In the genomic region with DNA sequence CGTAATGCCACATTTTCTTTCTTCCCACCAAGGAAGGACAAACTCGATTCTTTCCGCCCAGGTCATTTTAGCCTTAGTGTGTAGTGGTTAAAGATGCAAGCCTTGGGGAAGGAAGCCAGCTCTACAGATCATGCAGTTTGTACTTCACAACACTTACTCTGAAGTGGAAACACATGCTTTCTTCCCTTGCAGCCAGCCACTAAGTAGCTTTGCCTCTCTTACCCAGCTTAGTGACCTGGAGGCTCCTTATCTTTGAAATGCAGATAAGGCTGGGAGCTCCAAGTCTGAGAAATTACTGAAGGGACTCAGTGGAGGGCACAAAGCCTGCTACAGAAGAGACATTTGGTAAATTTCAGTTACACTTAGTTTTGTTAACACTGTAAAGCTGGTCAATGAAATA, we compare ENCODE assay signal across 14 mouse cellular contexts. TPM values are rescaled to one million over a fixed set of nuclear protein-coding genes. Genes with fewer than 3 reads are reported as not detected.
DNase-seq lines count a peak whose midpoint lies in the region; ATAC-seq lines count a peak whose summit lies in the region.
"Had no signal": no experiment of that assay in that cellular context is flagged by ENCODE, and none has a peak within 500 bp of the region (broad histone marks: within the 10 kb centered on the region; RNA-seq: fewer than 3 reads in every experiment).

No protein-coding gene starts in this region.

- H3K27ac ChIP-seq in liver, embryonic 11.5 days (ENCODE audit: low read depth, low read length): no peak overlapping the region
- H3K27ac ChIP-seq in brown adipose tissue, adult 24 weeks (replicated peaks; ENCODE audit: low read depth, low read length): peak overlapping the region; percentile 66
- H3K27ac ChIP-seq in intestine, embryonic 16.5 days (ENCODE audit: low read length): no peak overlapping the region
- H3K27ac ChIP-seq: forebrain, embryonic 10.5 days; gastrocnemius, adult 2 months; macrophage; neural tube, embryonic 12.5 days had no signal

- no peak overlapping the region for H3K4me3 ChIP-seq in liver, embryonic 11.5 days (ENCODE audit: low read depth, low read length)
- H3K4me3 ChIP-seq in brown adipose tissue, adult 24 weeks (ENCODE audit: insufficient read depth, low read depth, low read length): no peak overlapping the region
- no peak overlapping the region for H3K4me3 ChIP-seq in intestine, embryonic 16.5 days (ENCODE audit: low read length)
- H3K4me3 ChIP-seq: forebrain, embryonic 10.5 days; gastrocnemius, adult 2 months; neural tube, embryonic 12.5 days had no signal

- DNase-seq in liver, embryonic 11.5 days (ENCODE audit: low spot score): no peak
- no peak for DNase-seq in liver
- DNase-seq in lung, postnatal 25 days (ENCODE audit: low spot score): peak; percentile 30
- DNase-seq in natural killer cell, adult 2 months (ENCODE audit: low spot score in 2 of 2): no peak
- DNase-seq: cerebellum, postnatal 25 days; gastrocnemius, adult 2 months; heart, postnatal 4 days; kidney, adult 8-10 months had no signal

- no peak overlapping the region for H3K4me2 ChIP-seq in liver, embryonic 11.5 days
- H3K4me2 ChIP-seq in intestine, embryonic 16.5 days (ENCODE audit: low read depth, low read length): no peak overlapping the region
- H3K4me2 ChIP-seq: neural tube, embryonic 12.5 days had no signal

- no peaks in the 10 kb centered on the region for H3K27me3 ChIP-seq in liver, embryonic 11.5 days (replicated peaks; ENCODE audit: control insufficient read depth, insufficient read depth, low read length)
- no peaks in the 10 kb centered on the region for H3K27me3 ChIP-seq in intestine, embryonic 16.5 days (replicated peaks; ENCODE audit: control insufficient read depth, insufficient read depth, low read length)
- H3K27me3 ChIP-seq: neural tube, embryonic 12.5 days had no signal

- H3K4me1 ChIP-seq in liver, embryonic 11.5 days (replicated peaks; ENCODE audit: control insufficient read depth, insufficient read depth, low read length): peaks cover 7% of the 10 kb centered on the region
- peaks cover 4% of the 10 kb centered on the region; the same call in 1 of the 2 replicates for H3K4me1 ChIP-seq in brown adipose tissue, adult 24 weeks (ENCODE audit: control insufficient read depth, insufficient read depth, insufficient read length, low read length)
- peaks cover 5% of the 10 kb centered on the region; the same call in 1 of the 2 replicates for H3K4me1 ChIP-seq in intestine, embryonic 16.5 days (ENCODE audit: control insufficient read depth, insufficient read depth, low read length)

- no peaks in the 10 kb centered on the region for H3K9me3 ChIP-seq in liver, embryonic 11.5 days (ENCODE audit: control insufficient read depth, low read length)
- H3K9me3 ChIP-seq in intestine, embryonic 16.5 days (ENCODE audit: control insufficient read depth, low read length): no peaks in the 10 kb centered on the region
- H3K9me3 ChIP-seq: forebrain, embryonic 10.5 days; neural tube, embryonic 12.5 days had no signal

- no peaks in the 10 kb centered on the region for H3K36me3 ChIP-seq in liver, embryonic 11.5 days (ENCODE audit: control insufficient read depth, insufficient read depth, low read length)
- H3K36me3 ChIP-seq in intestine, embryonic 16.5 days (ENCODE audit: control insufficient read depth, insufficient read depth, low read length): no peaks in the 10 kb centered on the region
- H3K36me3 ChIP-seq: forebrain, embryonic 10.5 days; neural tube, embryonic 12.5 days had no signal

- WGBS in liver, embryonic 11.5 days: 44% methylated on average over 3 of the region's 3 CpGs
- 45% methylated on average over 3 of the region's 3 CpGs for WGBS in intestine, embryonic 16.5 days

- H3K9ac ChIP-seq in liver, embryonic 11.5 days (ENCODE audit: low read depth, low read length): no peak overlapping the region
- no peak overlapping the region for H3K9ac ChIP-seq in intestine, embryonic 16.5 days (ENCODE audit: low read depth, low read length)
- H3K9ac ChIP-seq: neural tube, embryonic 12.5 days had no signal

- ATAC-seq in liver, embryonic 11.5 days (replicated peaks; ENCODE audit: low FRiP score): peak; percentile 87
- peak; percentile 76 for ATAC-seq in intestine, embryonic 16.5 days
- ATAC-seq in monocyte, adult 5-6 weeks (replicated peaks; ENCODE audit: insufficient number of reproducible peaks, low FRiP score, low TSS enrichment, poor library complexity, severe bottlenecking): no peak

RNA-seq across cellular contexts. Expression of gene Hmgcll1, which starts 54.9 kb away (rescaled TPM):
- 0.70 and 1.5 TPM in 2 replicates for polyA plus RNA-seq in liver, embryonic 11.5 days (2014; fragmentation: Nextera tagmentation; extraction: Ambion mirVana)
- not detected in 2 replicates for polyA plus RNA-seq in brown adipose tissue, adult 24 weeks (2012; ENCODE audit: insufficient read depth, insufficient read length, missing spikeins)
- 1.2 and 1.3 TPM in 2 replicates for polyA plus RNA-seq in intestine, embryonic 16.5 days (2015; fragmentation: Nextera tagmentation; extraction: Ambion mirVana)
- total RNA-seq in monocyte, adult 5-6 weeks (2017): not detected in 3 replicates
- polyA plus RNA-seq: macrophage had no signal
